22 mouse cellular contexts compared by ENCODE assay signal in the genomic region with DNA sequence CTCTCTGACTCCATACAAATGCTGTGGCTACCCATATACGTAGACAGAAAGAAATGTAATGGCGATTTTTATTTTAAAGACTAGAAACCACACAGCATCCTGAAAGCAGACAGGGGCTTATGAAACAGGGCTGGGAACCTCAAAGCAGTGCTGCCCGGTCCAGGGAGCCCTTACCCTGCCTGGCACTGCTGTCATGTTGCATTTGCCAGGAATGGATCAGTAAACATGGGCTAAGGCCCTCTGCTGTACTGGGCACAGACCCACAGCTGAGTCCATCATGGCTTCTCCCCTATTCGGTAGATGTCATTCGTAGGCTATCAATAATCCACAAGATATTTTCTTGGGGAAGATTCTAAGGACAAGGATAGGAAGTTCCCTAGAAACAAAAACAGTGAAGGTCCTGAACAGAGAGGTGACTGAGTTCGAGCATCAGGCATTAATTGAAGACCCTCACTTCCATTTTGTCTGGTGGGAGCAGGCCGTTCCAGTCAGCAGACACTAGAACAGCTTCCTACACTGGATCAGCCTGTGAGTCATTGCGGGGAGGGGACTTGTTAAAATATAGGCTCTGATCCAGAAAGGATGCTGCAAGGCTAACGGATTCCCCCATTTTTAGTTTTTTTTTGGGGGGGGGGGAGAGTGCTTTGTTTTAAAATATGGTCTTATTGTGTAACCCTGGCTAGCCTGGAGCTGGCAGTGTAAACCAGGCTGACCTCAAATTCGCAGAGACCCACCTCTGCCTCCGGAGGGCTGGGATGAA.
DNase-seq lines count a peak whose midpoint lies in the region; ATAC-seq and TF ChIP-seq lines count a peak whose summit lies in the region.
"Had no signal": no experiment of that assay in that cellular context is flagged by ENCODE, and none has a peak within 500 bp of the region (broad histone marks: within the 10 kb centered on the region; RNA-seq: fewer than 3 reads in every experiment).

No protein-coding gene starts in this region.

- H3K4me3 ChIP-seq in layer of hippocampus, adult 2 months, result no peak overlapping the region
- no peak overlapping the region for H3K4me3 ChIP-seq in forebrain, embryonic 12.5 days (replicated peaks)
- H3K4me3 ChIP-seq: embryonic facial prominence, embryonic 15.5 days; left cerebral cortex, adult 2 months; liver, embryonic 15.5 days; stomach, embryonic 15.5 days had no signal

- H3K27ac ChIP-seq in layer of hippocampus, adult 2 months, result peak overlapping the region; percentile 14; the same call in 1 of the 2 replicates
- H3K27ac ChIP-seq in forebrain, embryonic 12.5 days, result no peak overlapping the region
- H3K27ac ChIP-seq: embryonic facial prominence, embryonic 15.5 days; left cerebral cortex, adult 2 months; liver, embryonic 15.5 days; stomach, embryonic 15.5 days had no signal

- H3K9me3 ChIP-seq in forebrain, embryonic 12.5 days, result no peaks in the 10 kb centered on the region
- H3K9me3 ChIP-seq: embryonic facial prominence, embryonic 15.5 days; liver, embryonic 15.5 days; stomach, embryonic 15.5 days had no signal

- no peak overlapping the region for H3K4me2 ChIP-seq in forebrain, embryonic 12.5 days
- H3K4me2 ChIP-seq: embryonic facial prominence, embryonic 15.5 days; liver, embryonic 15.5 days; midbrain, embryonic 11.5 days; stomach, embryonic 15.5 days had no signal

- no peak for TF ChIP-seq CTCF in layer of hippocampus, adult 2 months (conservative IDR thresholded peaks at IDR 0.05)

- no peak for DNase-seq in layer of hippocampus, adult 2 months (ENCODE audit: low spot score in 2 of 2)
- no peak for DNase-seq in layer of hippocampus, adult 8-10 months (ENCODE audit: low spot score in 2 of 2)
- peak; percentile 49 for DNase-seq in 3T3-L1 (ENCODE audit: low read depth, low spot score)
- peak; percentile 30 for DNase-seq in 416B (ENCODE audit: low read depth)
- peak; percentile 26 for DNase-seq in fibroblast of lung, adult 2 months (ENCODE audit: low read depth)
- DNase-seq: adrenal gland, postnatal 25 days; cerebellum, adult 9-10 months; kidney, adult 11 months; kidney, postnatal 4 days; right cerebral cortex, adult 18-20 months; right cerebral cortex, postnatal 4 days; thymus, postnatal 4 days had no signal

- no peak overlapping the region for H3K9ac ChIP-seq in forebrain, embryonic 12.5 days
- H3K9ac ChIP-seq: embryonic facial prominence, embryonic 15.5 days; liver, embryonic 15.5 days; stomach, embryonic 15.5 days had no signal

- peaks cover 18% of the 10 kb centered on the region; the same call in 1 of the 2 replicates for H3K27me3 ChIP-seq in forebrain, embryonic 12.5 days
- H3K27me3 ChIP-seq: embryonic facial prominence, embryonic 15.5 days; liver, embryonic 15.5 days; stomach, embryonic 15.5 days had no signal

- H3K36me3 ChIP-seq in forebrain, embryonic 12.5 days (replicated peaks), result no peaks in the 10 kb centered on the region
- H3K36me3 ChIP-seq: liver, embryonic 15.5 days; stomach, embryonic 15.5 days had no signal

- H3K4me1 ChIP-seq in forebrain, embryonic 12.5 days, result peaks cover 13% of the 10 kb centered on the region
- H3K4me1 ChIP-seq: liver, embryonic 15.5 days; stomach, embryonic 15.5 days had no signal

- no peak for ATAC-seq in monocyte, adult 5-6 weeks (replicated peaks; ENCODE audit: insufficient number of reproducible peaks, low FRiP score, low TSS enrichment, poor library complexity, severe bottlenecking)
- no peak for ATAC-seq in forebrain, embryonic 12.5 days (ENCODE audit: low FRiP score)
- ATAC-seq: activated CD4-positive, CD25-positive, alpha-beta regulatory T cell, adult 4 months; CD4-positive, CD25-positive, alpha-beta regulatory T cell, adult 4 months; forebrain, embryonic 16.5 days had no signal

- WGBS in forebrain, embryonic 12.5 days, result 61% methylated on average over 11 of the region's 11 CpGs

Comparison
In these comparisons a context has a peak if more than half of its experiments do, and no peak if none do; other contexts are left out.
1. DNase-seq: peak in 3T3-L1 (single experiment), 416B (single experiment) and fibroblast of lung, adult 2 months (single experiment); none in layer of hippocampus, adult 2 months (0 of 2) and layer of hippocampus, adult 8-10 months (0 of 2).